Mouse (Mus musculus) granulocyte monocyte progenitor cell, adult 5-6 weeks (primary cell): ENCODE results near the gene Mroh8. TPM values are rescaled to one million over a fixed set of nuclear protein-coding genes. Genes with fewer than 3 reads are reported as not detected.

ENCODE experiments used
- ATAC-seq: replicated peaks from 2 replicates; pipeline ENCODE4 v1.8.0; 2016; ENCODE audit warnings: mild to moderate bottlenecking, moderate TSS enrichment, inconsistent platforms; ENCODE audit not compliant: poor library complexity, severe bottlenecking
- total RNA-seq, 2 experiments: library from RNA; stranded (forward) in 1 of 2; stranded (reverse) in 1 of 2; fragments of 200-712, 200-1000 nt in 1 of 2; fragments of >200 nt in 1 of 2; fragmentation: Nextera tagmentation in 1 of 2; gene quantifications; 2 replicates each; pipeline ENCODE4 v1.2.3; 2014 to 2017

Gene Mroh8
- 0.19 and 0.23 TPM in 2 replicates for total RNA-seq (2014; fragmentation: Nextera tagmentation)
- 0.09 and 0.36 TPM in 2 replicates for total RNA-seq (2017)

GRCm38 (mm10) chr2:157279416-157279800 is at the start of gene Mroh8:
Mroh8 (minus strand) TSS chr2:157279549.
- ATAC-seq: no peak

- no peak for ATAC-seq
Observed at GRCm38 (mm10) chr2:157328570-157328969, 49.2 kb upstream of the Mroh8 start.

GRCm38 (mm10) chr2:157328106-157328505 is 48.8 kb upstream of the Mroh8 start:
- no peak for ATAC-seq

- ATAC-seq: no peak
Observed at GRCm38 (mm10) chr2:157325238-157325637, 45.9 kb upstream of the Mroh8 start.

- no peak for ATAC-seq
Observed at GRCm38 (mm10) chr2:157322029-157322766, 42.8 kb upstream of the Mroh8 start.

- no peak for ATAC-seq
Observed at GRCm38 (mm10) chr2:157320886-157321285, 41.5 kb upstream of the Mroh8 start.

- ATAC-seq: no peak
Observed at GRCm38 (mm10) chr2:157320135-157320534, 40.8 kb upstream of the Mroh8 start.

- ATAC-seq: no peak
Observed at GRCm38 (mm10) chr2:157317220-157317619, 37.9 kb upstream of the Mroh8 start.

- no peak for ATAC-seq
Observed at GRCm38 (mm10) chr2:157316358-157316933, 37.1 kb upstream of the Mroh8 start.

- no peak for ATAC-seq
Observed at GRCm38 (mm10) chr2:157315486-157315885, 36.1 kb upstream of the Mroh8 start.

GRCm38 (mm10) chr2:157314310-157314709 is 35.0 kb upstream of the Mroh8 start:
- no peak for ATAC-seq

- ATAC-seq: no peak
Observed at GRCm38 (mm10) chr2:157313718-157314117, 34.4 kb upstream of the Mroh8 start.

GRCm38 (mm10) chr2:157310963-157311637 is 31.8 kb upstream of the Mroh8 start:
- no peak for ATAC-seq

- ATAC-seq: no peak
Observed at GRCm38 (mm10) chr2:157309611-157310010, 30.3 kb upstream of the Mroh8 start.

GRCm38 (mm10) chr2:157308273-157308917 is 29.0 kb upstream of the Mroh8 start:
- ATAC-seq: no peak

- ATAC-seq: no peak
Observed at GRCm38 (mm10) chr2:157307715-157308265, 28.4 kb upstream of the Mroh8 start.

GRCm38 (mm10) chr2:157306091-157307032 is 27.0 kb upstream of the Mroh8 start:
- ATAC-seq: no peak

GRCm38 (mm10) chr2:157303096-157303495 is 23.7 kb upstream of the Mroh8 start:
- no peak for ATAC-seq

- ATAC-seq: no peak
Observed at GRCm38 (mm10) chr2:157300051-157300450, 20.7 kb upstream of the Mroh8 start.
